Mouse (Mus musculus): ENCODE results near the gene Nme7. TPM values are rescaled to one million over a fixed set of nuclear protein-coding genes. Genes with fewer than 3 reads are reported as not detected.

Nme7 gene
- polyA plus RNA-seq, 1 experiment from 2014 or later = 33.1 TPM

DNA sequence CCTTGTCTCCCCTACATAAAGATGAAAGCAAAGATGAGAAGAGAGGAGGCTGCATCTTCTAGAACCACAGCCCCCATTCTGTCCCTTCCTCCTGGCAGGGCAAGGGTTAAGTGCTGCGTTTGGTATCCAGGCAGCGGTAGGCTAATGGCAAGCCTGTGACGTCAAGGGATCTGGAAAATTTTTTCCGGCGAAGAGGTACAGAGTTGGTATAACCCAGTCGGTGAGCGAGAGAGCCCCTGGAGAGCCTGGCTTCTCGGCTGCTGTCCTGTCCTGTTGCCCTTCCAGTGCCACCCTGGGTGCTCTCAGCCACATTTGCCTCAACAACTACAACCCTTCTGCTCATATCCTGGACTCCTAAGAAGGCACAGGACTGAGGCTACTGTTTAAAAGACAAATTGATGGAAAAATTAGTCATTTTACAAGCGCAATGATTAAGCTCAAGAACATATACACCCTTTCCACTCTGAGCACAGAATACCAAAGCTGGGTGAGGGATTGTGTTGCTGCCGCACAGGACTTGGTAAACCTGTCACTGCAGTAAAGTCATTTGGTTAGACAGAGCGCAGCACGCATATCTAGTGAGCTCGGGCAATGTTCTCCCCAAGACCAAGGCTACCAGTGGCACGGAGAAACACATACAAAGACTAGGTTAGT, 151.0 kb downstream of the Nme7 start:
- H3K27ac ChIP-seq (replicated peaks) = peak overlapping the region; percentile 58; the same call in 1 of the 2 replicates
- peak overlapping the region; percentile 47 for H3K9ac ChIP-seq (replicated peaks)
- H3K4me1 ChIP-seq = peaks cover 33% of the 10 kb centered on the region
- H3K36me3 ChIP-seq = peaks cover 32% of the 10 kb centered on the region
- H3K9me3 ChIP-seq (replicated peaks) = no peaks in the 10 kb centered on the region
- H3K4me3 ChIP-seq (replicated peaks) = peak overlapping the region; percentile 79
- no peak for ATAC-seq (ENCODE audit: low FRiP score)
- peak overlapping the region; percentile 67 for H3K4me2 ChIP-seq
- H3K27me3 ChIP-seq (replicated peaks) = no peaks in the 10 kb centered on the region
- WGBS = 24% methylated on average over 14 of the region's 14 CpGs

DNA sequence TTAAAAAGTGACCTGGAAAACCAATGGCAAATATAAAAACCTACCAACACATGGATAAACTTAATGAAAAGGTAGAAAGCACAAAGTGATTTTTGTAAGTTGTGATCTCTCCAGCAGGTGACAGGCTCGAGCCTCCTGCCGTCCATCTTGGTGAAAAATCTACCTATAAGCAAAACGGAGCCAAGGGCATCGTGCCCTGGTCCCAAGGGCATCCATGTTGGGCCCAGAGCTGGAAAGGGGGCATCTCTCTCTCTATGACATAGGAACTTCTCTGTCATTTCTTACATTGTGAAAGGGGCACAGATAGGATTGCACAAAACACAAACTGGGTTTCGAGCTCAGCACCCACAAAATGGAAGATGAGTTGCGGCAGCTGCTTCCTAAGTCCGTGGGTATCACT, 151.7 kb downstream of the Nme7 start:
- peak overlapping the region; percentile 79 for H3K4me3 ChIP-seq (replicated peaks)
- peaks cover 28% of the 10 kb centered on the region for H3K36me3 ChIP-seq
- peaks cover 37% of the 10 kb centered on the region for H3K4me1 ChIP-seq
- peak overlapping the region; percentile 74 for H3K9ac ChIP-seq (replicated peaks)
- peak overlapping the region; percentile 97 for H3K27ac ChIP-seq (replicated peaks)
- no peak for ATAC-seq (ENCODE audit: low FRiP score)
- 50% methylated on average over 7 of the region's 7 CpGs for WGBS
- no peaks in the 10 kb centered on the region for H3K9me3 ChIP-seq (replicated peaks)
- peak overlapping the region; percentile 67 for H3K4me2 ChIP-seq
- H3K27me3 ChIP-seq (replicated peaks) = no peaks in the 10 kb centered on the region

DNA sequence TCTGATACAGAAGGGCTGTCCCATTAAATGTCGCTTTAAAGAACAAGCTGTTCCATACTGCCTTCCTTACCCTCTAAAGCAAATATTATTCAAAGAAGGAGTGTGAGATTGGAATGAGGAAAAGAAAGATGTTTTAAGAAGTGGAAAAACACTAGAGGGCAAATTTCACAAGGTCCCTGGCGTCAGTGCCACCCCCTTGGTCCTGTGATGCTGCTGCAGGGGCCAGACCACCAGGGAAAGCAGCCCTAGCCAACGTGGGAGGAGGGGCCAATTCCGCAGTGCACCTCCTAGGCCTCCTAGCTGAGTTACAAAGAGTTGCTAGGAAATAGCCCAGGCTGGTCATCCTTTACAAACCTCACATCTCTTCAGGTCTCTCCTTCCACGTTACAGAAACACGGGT, 152.1 kb downstream of the Nme7 start:
- peak overlapping the region; percentile 97 for H3K27ac ChIP-seq (replicated peaks)
- peaks cover 41% of the 10 kb centered on the region for H3K4me1 ChIP-seq
- ATAC-seq (ENCODE audit: low FRiP score) = no peak
- H3K36me3 ChIP-seq = peaks cover 23% of the 10 kb centered on the region
- H3K4me3 ChIP-seq (replicated peaks) = peak overlapping the region; percentile 79
- peak overlapping the region; percentile 74 for H3K9ac ChIP-seq (replicated peaks)
- H3K9me3 ChIP-seq (replicated peaks) = no peaks in the 10 kb centered on the region
- 20% methylated on average over 6 of the region's 6 CpGs for WGBS
- H3K27me3 ChIP-seq (replicated peaks) = no peaks in the 10 kb centered on the region
- peak overlapping the region; percentile 67 for H3K4me2 ChIP-seq

DNA sequence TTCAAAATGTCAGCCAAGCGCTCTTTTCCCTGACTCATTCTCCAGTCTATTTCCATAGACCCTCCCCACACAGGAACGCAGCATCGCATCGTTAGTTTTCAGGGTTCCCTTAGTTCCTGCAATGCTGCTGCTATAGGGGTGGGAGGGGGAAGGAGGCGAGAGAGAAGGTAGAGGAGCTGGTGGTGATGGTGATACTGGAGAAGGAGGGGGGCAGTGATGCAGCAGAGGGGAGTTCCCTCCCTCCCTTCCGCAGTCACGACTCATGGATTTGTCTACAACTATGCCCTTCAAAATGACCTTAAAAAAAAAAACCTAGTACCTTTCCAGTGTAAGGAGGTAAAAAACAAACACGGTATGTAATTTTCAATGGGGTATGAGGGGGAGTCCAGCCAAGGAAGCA, 152.8 kb downstream of the Nme7 start:
- Histone ChIP-seq H3K36me3 (peaks cover 16% of the 10 kb centered on the region), H3K27me3 (replicated peaks) (no peaks in the 10 kb centered on the region), H3K4me1 (peaks cover 48% of the 10 kb centered on the region), H3K4me3 (replicated peaks) (peak overlapping the region; percentile 79), H3K27ac (replicated peaks) (peak overlapping the region; percentile 97), H3K9ac (replicated peaks) (peak overlapping the region; percentile 74), H3K4me2 (peak overlapping the region; percentile 67), H3K9me3 (replicated peaks) (no peaks in the 10 kb centered on the region)
- no peak for ATAC-seq (ENCODE audit: low FRiP score)
- WGBS = 5% methylated on average over 8 of the region's 8 CpGs

DNA sequence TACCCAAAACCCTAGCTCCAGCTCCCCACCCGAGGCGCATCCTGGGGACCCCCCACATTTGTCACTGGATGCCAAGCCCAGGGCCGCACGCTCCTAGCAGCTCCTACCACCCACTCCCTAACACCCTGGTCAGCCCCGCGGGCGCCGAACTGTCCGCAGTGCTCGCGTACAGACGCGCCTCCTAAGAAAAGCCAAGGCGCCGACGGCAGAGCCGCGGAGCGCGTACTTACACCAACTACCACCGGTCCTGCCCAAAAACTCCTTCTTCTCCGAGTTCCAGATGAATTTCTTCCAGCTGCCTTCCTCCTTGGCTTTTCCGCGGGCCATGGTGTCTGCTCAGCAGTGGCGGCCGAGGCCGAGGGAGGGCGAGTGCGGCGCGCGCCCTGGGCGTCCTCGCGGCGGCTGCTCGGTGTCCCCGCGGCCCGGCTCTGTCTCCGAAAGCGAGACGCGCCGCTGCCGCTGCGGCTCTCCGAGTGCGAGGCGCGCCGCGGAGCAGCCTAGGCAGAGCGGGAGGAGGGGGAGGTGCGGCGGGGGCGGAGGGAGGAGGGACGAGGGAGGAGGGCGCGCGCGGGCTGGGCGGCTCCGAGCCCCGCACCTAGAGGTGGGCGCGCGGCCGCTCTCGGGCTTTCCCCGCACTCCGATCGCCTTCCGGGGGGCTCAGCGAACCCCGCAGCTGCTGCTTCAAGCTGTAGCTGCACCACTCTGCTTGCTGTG, 153.8 kb downstream of the Nme7 start:
- WGBS = under 1% methylated on average over 67 of the region's 76 CpGs
- peak overlapping the region; percentile 79 for H3K4me3 ChIP-seq (replicated peaks)

DNA sequence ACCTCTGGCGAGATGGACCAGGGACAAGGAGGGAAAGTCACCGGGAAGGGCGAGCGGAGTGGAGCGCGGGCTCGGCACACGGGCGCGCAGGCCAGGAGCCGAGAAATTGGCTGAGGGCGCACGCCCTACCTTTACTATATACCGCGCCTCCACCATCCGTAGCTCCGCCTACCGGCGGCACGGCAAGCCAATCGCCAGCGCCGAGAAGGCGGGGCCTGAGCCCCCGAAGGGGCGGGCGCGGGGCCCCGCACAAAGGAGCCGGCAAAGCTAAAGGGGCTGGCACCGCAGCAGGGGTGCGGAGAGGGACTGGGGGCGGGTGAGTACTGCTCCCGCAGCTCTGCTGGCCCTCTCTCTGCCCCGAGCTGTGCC, 154.3 kb downstream of the Nme7 start, which contains the start of gene Atp1b1:
TSS of gene Atp1b1 (minus strand) at position 111 of the 369 bp plus-strand sequence.
- no peaks in the 10 kb centered on the region for H3K9me3 ChIP-seq (replicated peaks)
- WGBS = under 1% methylated on average over 35 of the region's 35 CpGs
- peak; percentile 94 for ATAC-seq (ENCODE audit: low FRiP score)
- H3K4me2 ChIP-seq = peak within 1 kb of the TSS; percentile 67
- peak within 1 kb of the TSS; percentile 79 for H3K4me3 ChIP-seq (replicated peaks)
- peak within 1 kb of the TSS; percentile 74 for H3K9ac ChIP-seq (replicated peaks)
- no peaks in the 10 kb centered on the region for H3K27me3 ChIP-seq (replicated peaks)
- H3K4me1 ChIP-seq = peaks cover 51% of the 10 kb centered on the region
- peaks cover 3% of the 10 kb centered on the region for H3K36me3 ChIP-seq
- peak within 1 kb of the TSS; percentile 97 for H3K27ac ChIP-seq (replicated peaks)

More for the DNA sequence above, 153.8 kb downstream of the Nme7 start:
- Histone ChIP-seq H3K4me1 (peaks cover 53% of the 10 kb centered on the region), H3K9ac (replicated peaks) (peak overlapping the region; percentile 74), H3K4me2 (peak overlapping the region; percentile 67), H3K9me3 (replicated peaks) (no peaks in the 10 kb centered on the region), H3K27ac (replicated peaks) (peak overlapping the region; percentile 97), H3K27me3 (replicated peaks) (no peaks in the 10 kb centered on the region), H3K36me3 (peaks cover 8% of the 10 kb centered on the region)
- peak; percentile 92 for ATAC-seq (ENCODE audit: low FRiP score)

DNA sequence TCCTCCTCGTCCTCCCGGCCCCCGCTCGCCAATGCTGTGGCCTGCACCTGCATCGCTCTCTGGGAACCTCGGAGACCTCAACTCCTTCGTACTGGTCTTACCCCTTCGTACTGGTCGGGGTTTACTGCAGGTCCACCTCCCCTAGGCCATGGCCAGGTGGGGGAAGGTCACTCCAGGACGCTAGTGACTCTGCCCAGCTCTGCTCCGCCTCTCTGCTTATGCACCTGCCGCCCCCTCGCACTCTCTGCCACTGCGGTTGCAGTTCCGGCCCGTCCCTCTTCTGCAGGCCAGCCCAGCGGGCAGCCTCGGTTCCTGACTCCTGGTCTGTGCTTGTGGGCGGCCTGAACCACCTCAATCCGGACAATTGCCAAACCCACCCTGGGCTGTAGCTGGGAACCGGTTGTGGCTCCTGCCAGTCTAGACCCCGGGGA, 154.7 kb downstream of the Nme7 start:
- peak overlapping the region; percentile 67 for H3K4me2 ChIP-seq
- H3K4me1 ChIP-seq = peaks cover 47% of the 10 kb centered on the region
- H3K27me3 ChIP-seq (replicated peaks) = no peaks in the 10 kb centered on the region
- H3K4me3 ChIP-seq (replicated peaks) = peak overlapping the region; percentile 79
- H3K27ac ChIP-seq (replicated peaks) = peak overlapping the region; percentile 97
- ATAC-seq (ENCODE audit: low FRiP score) = peak; percentile 46
- H3K9me3 ChIP-seq (replicated peaks) = no peaks in the 10 kb centered on the region
- no peaks in the 10 kb centered on the region for H3K36me3 ChIP-seq
- peak overlapping the region; percentile 74 for H3K9ac ChIP-seq (replicated peaks)
- WGBS = 2% methylated on average over 22 of the region's 22 CpGs

DNA sequence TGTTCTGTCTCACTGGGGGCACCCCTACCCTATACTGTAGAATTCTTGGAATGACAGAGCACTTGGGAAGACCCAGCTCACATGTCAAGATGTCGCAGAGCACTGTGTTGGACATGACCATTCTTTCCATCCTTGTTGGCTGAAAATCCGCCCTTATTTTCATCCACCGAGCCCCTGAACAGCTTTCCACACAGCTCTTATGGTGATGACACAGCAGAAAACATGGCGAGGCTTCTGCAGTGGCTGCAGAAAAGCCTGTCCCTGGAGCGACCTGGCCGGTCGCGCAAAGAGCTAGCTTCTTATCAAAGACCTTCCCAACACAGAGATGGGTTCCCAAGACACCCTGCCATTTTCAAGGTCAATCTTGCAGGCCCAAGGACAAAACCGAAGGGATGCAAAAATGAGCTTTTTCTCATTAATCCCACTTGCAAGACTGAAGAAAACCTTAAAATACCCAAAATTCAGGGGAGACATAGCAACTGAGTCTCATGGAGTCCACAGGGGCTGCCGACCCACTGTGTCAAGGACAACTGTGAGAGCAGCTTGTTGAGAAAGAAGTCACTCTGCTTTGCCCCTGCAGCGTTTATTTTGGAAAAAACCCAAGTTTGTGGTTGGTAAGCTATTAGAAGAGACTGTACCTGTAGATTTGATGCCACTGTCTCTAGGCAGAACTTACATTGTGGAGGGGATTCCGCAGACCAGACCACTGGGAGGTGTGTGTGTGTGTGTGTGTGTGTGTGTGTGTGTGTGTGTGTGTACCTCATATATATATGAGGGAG, 155.4 kb downstream of the Nme7 start:
- 56% methylated on average over 12 of the region's 12 CpGs for WGBS
- peaks cover 40% of the 10 kb centered on the region for H3K4me1 ChIP-seq
- no peak for ATAC-seq (ENCODE audit: low FRiP score)
- H3K27ac ChIP-seq (replicated peaks) = peak overlapping the region; percentile 97
- H3K27me3 ChIP-seq (replicated peaks) = no peaks in the 10 kb centered on the region
- H3K4me2 ChIP-seq = peak overlapping the region; percentile 67
- H3K9ac ChIP-seq (replicated peaks) = peak overlapping the region; percentile 74
- no peaks in the 10 kb centered on the region for H3K36me3 ChIP-seq
- H3K4me3 ChIP-seq (replicated peaks) = peak overlapping the region; percentile 79
- H3K9me3 ChIP-seq (replicated peaks) = no peaks in the 10 kb centered on the region

DNA sequence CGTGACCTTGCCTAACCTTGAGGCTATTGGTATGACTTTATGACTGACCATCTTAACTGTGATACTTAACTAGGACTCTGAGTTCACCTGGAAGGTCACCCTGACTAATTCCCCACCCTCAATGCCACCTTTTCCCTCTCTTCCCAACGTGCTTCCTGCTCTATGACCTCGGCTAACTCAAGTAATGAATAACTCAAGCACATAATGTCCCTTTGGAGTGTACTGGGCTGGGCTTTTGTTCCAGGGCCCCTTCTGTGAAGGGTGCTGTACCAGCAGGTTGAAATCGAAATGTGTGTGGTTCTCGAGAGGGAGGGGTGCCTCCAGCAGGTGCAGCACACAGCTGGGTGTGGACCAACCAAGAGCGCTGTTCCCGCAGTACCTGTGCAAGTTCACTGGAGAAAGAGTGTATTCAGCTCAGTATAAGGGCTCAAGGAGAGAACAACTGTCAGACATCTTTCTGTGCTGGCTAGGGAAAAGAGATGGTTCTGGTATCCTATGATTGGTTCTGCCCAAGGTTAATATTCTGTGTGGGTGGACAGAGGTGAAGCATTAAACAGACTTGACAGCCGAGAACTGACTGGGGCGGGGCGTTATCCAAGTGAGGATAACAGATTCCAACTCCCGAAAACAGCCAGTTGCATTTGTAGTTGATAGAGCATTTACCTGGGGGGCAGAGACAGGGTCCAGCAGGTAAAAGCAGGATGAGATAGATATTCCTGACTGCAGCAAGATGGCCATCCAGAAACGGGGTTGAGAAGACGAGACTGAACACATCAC, 157.2 kb downstream of the Nme7 start:
- peak overlapping the region; percentile 43 for H3K4me2 ChIP-seq
- peak overlapping the region; percentile 29; the same call in 1 of the 2 replicates for H3K9ac ChIP-seq (replicated peaks)
- no peaks in the 10 kb centered on the region for H3K9me3 ChIP-seq (replicated peaks)
- 0 out of 2 replicates have a peak overlapping the region, but pooled peaks have one; percentile 5 for H3K27ac ChIP-seq (replicated peaks)
- no peak for ATAC-seq (ENCODE audit: low FRiP score)
- H3K4me3 ChIP-seq (replicated peaks) = no peak overlapping the region
- no peaks in the 10 kb centered on the region for H3K36me3 ChIP-seq
- peaks cover 34% of the 10 kb centered on the region for H3K4me1 ChIP-seq
- H3K27me3 ChIP-seq (replicated peaks) = no peaks in the 10 kb centered on the region
- 69% methylated on average over 13 of the region's 13 CpGs for WGBS

DNA sequence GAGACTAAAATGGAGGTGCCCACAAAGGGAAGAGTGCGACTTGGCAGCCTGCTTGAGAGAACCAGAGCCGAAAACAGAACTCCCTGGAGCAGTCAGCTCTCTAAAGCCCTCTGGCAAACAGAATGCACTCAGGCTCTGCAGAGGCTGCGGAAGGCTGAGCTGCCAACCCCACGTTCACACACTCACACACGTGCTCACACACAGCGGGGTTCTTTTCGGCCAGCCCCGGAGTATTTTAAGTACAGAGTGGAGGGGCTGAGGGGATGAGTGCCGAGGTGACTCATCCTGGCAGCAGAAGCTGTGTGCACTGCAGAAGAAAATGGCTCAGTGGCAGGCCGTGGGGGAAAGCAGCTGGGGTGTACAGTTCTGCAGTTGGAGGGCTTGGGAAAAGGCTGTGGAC, 157.8 kb downstream of the Nme7 start:
- H3K27me3 ChIP-seq (replicated peaks) = no peaks in the 10 kb centered on the region
- H3K4me2 ChIP-seq = peak overlapping the region; percentile 43
- no peaks in the 10 kb centered on the region for H3K9me3 ChIP-seq (replicated peaks)
- H3K27ac ChIP-seq (replicated peaks) = peak overlapping the region; percentile 5; the same call in 1 of the 2 replicates
- WGBS = 25% methylated on average over 10 of the region's 10 CpGs
- H3K4me3 ChIP-seq (replicated peaks) = no peak overlapping the region
- peaks cover 34% of the 10 kb centered on the region for H3K4me1 ChIP-seq
- ATAC-seq (ENCODE audit: low FRiP score) = no peak
- peak overlapping the region; percentile 29 for H3K9ac ChIP-seq (replicated peaks)
- H3K36me3 ChIP-seq = no peaks in the 10 kb centered on the region

DNA sequence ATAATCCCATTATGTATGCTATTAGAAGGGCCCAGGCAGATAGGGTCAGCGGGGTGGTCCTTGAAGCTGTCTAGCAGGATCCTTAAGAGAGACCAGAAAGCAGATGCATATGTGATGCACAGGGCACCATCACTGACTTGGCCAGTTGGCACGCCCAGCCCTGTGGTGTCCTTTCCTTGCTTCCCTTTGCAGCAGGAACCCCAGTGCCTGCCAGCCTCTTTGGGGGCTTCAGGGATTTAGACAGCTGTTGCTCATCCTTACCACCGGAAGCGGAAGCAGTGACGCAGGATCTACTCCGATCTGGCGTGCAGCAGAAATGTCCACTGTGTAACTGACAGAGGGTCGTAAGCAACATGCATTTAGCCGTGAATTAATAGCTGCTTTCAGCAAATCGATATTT, 163.5 kb downstream of the Nme7 start:
- 0 out of 2 replicates have a peak, but pooled peaks cover 3% of the 10 kb centered on the region for H3K4me1 ChIP-seq
- H3K36me3 ChIP-seq = no peaks in the 10 kb centered on the region
- no peak overlapping the region for H3K9ac ChIP-seq (replicated peaks)
- no peak overlapping the region for H3K27ac ChIP-seq (replicated peaks)
- no peaks in the 10 kb centered on the region for H3K9me3 ChIP-seq (replicated peaks)
- H3K4me2 ChIP-seq = no peak overlapping the region
- no peaks in the 10 kb centered on the region for H3K27me3 ChIP-seq (replicated peaks)
- H3K4me3 ChIP-seq (replicated peaks) = no peak overlapping the region
- no peak for ATAC-seq (ENCODE audit: low FRiP score)
- WGBS = 94% methylated on average over 10 of the region's 10 CpGs

Measured in neural tube, embryonic 15.5 days (tissue).